Mouse (Mus musculus): ENCODE data around the gene A230072I06Rik.

The A230072I06Rik gene

GRCm38 (mm10) chr8:12278663-12279312 lies at the start of gene A230072I06Rik:
A230072I06Rik (plus strand) TSS chr8:12278819.
- DNase-seq: no peak

DNA sequence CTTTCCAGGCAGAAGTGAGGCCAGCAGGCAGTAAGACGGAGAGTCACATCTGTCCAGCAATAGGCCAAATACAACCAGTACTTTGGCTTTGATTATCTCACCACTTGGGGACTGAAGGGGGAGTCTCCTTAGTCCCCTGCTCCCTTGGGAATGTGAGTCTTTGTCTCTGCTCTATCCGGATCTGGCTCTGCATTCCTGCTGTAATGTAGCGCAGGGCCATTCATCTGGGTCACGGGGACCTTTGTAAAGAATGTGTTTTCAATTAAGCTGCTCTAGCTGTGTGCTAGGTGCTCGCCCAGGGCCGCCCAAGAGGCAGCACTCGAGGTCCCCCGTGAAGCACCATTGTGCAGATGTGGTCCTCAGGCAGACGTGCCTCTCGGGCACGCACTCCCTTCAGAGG lies 44.6 kb upstream of the A230072I06Rik start:
- DNase-seq: no peak

DNA sequence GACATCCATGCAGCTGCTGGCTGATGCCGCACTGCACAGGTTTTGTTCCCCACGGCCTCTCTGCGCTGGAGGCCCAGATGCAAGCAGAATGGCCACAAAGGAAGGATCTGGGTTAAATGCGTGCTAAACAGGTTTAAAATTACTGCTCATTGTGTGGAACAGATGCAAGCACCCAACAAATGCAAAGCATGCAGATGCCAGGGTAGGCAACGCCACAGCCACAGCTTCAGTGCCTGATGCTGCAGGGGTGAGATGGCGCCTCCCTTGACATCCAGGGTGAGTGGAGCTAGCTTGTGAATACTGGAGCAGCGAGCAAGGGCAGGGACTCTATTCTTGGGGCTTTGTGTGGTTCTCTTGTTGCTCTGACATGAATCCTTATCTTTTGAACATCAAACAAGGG lies 39.8 kb upstream of the A230072I06Rik start:
- no peak for DNase-seq

GRCm38 (mm10) chr8:12240143-12240542 lies 38.5 kb upstream of the A230072I06Rik start:
- no peak for DNase-seq

GRCm38 (mm10) chr8:12243746-12244145 lies 34.9 kb upstream of the A230072I06Rik start:
- no peak for DNase-seq

- DNase-seq: no peak
Measured at GRCm38 (mm10) chr8:12259890-12260289, 18.7 kb upstream of the A230072I06Rik start.

DNA sequence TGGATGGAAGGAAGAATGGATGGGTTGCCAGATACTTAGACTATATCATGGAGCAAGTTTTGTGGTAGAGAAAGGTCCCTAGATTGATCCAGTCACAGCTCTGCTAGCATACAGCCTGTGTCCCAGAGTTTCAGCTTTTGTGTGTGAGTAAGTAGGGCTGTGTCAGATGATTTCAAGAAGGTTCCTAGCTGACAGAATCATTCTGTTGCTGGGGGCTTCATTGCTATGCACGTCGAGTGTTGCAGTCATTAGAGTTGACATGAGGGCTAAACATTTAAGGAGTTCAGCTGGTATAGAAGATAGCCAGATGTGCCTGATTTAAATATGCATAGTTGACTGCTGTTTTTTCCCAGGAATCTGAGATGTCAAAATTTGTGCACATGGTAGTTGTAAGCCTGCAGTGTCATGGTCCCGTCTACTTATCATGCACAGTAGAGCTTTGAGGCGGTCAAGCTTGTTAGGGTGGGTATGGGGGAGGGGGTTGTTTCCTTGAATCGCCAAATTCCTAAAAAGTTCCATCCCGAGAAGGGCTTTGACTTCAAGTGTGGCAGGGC lies 18.1 kb upstream of the A230072I06Rik start:
- DNase-seq: no peak

GRCm38 (mm10) chr8:12261556-12261955 lies 17.1 kb upstream of the A230072I06Rik start:
- DNase-seq: no peak

GRCm38 (mm10) chr8:12264996-12265395 lies 13.6 kb upstream of the A230072I06Rik start:
- DNase-seq: no peak

- no peak for DNase-seq
Measured at GRCm38 (mm10) chr8:12267863-12268262, 10.8 kb upstream of the A230072I06Rik start.

DNA sequence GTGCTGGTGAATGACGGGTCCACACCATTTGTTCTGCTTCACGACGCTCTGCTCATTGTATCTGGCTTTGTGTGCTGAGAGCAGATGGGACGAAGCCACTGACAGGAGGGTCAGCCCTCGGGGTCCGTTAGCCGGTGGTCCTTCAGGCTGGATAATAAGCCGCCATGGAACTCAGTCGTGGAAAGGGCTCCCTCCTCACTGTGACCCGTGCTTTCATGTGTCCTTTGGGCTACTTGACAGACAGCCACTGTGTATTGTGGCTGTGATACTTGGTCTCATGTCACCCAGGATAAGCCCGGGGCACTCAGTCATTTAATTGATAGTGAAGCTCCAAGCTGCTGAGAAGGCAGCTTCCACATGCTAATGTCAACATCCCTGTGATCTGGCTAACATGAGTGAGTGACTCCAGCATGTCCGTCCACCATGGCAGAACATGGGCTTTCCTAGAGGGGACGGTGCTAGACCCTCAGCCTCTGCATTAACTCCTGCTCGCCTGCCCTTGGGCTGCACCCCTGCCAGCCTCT lies 10.3 kb upstream of the A230072I06Rik start:
- DNase-seq: no peak

DNA sequence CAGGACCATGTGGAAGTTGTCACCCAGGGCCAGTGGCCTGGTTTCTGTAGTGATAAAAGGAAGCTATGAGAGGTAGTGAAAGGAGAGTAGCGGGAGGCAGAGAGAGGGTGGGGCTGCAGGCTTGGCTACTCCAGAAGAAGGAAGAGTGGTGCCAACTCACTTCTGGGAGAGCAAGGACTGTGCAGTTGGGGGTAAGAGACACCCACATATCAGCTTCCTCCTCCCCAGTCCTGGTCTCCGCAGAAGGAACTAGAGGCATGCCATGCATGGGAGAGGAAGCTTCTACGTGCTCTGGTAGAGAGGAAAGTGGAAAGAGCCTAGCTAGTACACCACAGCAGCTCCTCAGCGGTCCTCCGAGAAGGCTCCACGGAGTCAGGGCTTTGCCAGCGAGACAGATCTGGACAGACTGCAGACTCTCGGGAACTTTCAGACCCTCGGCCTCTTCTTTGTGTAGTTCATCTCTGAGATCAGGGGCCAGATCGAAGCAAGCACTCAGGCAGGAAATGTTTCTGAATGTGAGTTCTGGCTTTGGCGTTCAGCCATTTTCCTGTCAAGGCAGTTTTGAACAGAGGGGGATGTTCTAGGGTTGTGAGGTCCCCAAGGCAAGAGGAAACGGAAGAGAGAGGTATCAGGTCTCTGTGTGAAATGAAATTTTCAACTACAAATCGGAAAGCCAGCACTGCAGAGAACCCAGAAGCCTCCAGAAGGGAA lies 1.0 kb downstream of the A230072I06Rik start:
- DNase-seq: no peak

DNA sequence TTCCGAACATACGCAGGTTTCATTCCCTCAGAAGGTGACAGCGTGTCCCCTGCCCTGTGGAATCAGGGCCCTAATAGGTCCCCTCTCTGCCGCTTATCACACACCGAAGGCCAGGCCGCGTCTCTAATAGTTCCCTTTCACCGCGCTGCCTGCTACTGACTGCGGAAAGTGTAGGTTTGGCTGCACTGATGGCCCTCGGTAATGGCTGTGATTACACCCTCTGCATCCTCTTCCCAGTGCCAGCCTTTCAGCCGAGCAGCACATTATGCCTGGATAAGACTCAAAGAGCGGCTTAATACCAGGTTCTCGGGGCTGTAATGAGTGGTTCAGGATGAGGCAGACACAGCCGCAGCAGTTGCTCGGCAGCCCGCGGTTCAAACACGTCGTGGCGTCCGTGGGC lies 3.5 kb downstream of the A230072I06Rik start:
- DNase-seq: no peak

DNA sequence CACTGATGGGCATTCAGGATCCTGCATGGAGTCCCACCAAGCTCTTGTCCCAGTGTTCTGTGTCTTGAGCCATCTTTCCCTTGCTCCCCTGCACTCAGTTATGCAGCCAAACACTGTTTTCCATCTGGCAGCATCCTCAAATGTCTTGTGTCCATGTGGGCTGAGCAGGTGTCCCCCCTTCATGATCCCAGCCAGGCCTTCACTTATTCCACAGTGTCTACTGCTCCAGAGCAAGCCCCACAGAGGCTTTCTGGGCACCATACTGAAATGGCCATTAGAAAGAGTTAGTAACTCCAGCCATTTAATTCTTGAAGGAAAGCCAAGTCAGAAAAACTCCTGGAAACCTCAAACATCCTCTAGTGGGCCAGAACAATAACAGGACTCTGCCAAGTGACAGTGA lies 11.9 kb downstream of the A230072I06Rik start:
- no peak for DNase-seq

DNA sequence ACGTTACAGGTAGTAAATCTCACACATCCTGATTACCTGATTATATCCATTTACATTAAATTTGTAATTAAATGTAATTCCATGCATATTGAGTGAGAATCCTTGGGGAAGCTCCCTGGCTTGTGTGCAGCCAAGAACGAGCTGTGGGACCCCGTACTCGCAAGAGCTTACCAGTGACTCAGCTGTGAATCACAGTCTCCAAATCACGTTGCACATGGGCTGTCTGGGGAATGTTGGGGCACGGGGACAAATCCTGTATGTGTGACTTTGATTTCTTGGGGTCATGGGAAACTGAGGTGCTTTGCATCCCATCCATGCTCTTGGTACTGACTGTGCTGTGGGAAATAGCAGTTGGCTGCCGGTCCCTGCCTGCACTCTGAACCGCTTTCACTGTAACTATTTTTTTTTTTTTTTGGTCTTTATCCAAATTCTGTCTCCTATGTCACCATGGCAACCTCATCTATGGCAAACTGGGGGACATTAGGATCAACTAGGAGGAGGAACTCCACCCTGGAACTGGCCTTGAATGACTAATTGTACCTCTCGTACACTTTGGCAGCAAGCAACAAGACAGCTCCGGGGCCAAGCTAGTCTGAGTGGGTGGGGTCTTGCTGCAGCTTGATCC lies 19.8 kb downstream of the A230072I06Rik start:
- no peak for DNase-seq

GRCm38 (mm10) chr8:12301998-12302397 lies 23.4 kb downstream of the A230072I06Rik start:
- no peak for DNase-seq

- no peak for DNase-seq
Measured at GRCm38 (mm10) chr8:12312975-12313734, 34.5 kb downstream of the A230072I06Rik start.

GRCm38 (mm10) chr8:12314258-12314657 lies 35.6 kb downstream of the A230072I06Rik start:
- no peak for DNase-seq

DNA sequence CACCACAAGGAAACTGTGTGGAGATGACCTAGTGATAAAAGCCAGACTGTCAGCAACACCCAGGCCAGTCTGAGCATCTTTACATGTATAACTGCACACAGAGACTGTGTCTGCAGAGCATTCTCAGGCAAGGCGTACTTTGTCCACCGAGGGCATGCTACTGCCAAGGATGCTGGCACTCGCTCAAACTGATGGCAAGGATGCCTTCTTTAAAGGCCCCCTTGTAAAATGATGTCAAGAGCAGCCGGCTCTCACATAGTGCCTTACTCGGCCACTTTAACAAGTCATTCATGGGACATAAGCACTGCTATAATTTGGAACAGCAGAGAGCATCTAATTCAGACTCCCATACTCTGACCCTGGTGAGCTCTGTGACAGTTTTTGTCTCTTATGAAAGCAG lies 36.6 kb downstream of the A230072I06Rik start:
- DNase-seq: no peak

DNA sequence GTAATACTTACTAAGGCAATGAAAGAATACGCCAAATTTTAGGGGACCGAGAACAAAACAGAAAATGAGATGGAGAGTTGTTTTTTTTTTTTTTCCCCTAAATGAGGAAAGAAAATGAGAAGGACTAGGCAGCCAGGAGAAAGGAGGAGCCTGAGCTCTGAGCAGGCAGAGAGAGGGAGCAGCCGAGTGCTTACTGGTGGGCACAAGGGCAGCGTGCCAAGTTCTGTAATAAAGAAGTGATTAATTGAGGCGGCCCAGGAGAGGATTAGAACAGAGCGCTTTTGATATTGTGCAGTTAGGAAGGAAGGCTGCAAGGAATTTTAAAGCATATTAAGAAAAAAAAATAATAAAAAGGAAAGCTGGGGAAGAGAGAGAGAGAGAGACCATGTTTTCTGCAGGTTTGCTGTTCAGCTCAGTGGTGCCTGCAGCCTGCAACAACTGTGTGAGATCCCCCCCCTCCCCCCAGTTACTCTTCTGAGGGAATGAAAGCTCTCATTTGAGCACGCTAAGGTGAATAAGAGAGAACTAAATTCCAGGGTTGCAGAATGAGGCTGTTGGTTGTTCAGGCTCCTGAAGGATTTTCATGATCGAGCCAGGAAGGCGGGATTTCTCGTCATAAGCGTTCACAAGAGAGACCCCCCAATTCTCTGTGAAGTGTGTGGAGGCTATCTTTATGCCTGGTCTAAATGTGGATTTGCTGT lies 41.3 kb downstream of the A230072I06Rik start:
- no peak for DNase-seq

GRCm38 (mm10) chr8:12322071-12322470 lies 43.5 kb downstream of the A230072I06Rik start:
- DNase-seq: no peak

- DNase-seq: no peak
Measured at GRCm38 (mm10) chr8:12323238-12323637, 44.6 kb downstream of the A230072I06Rik start.
